Mouse (Mus musculus) Muller cell, postnatal 12 days (primary cell): ENCODE results near the gene Olfr460.
"Not testable (repeated sequence)": the region's sequence is repeated elsewhere in the genome, so short reads cannot be mapped to it uniquely, and the experiment has no call there.

ENCODE experiments used
- DNase-seq: peaks from one replicate; pipeline ENCODE4 v3.0.0-alpha.2; 2015; ENCODE audit errors: inconsistent ontology term

The Olfr460 gene

DNA sequence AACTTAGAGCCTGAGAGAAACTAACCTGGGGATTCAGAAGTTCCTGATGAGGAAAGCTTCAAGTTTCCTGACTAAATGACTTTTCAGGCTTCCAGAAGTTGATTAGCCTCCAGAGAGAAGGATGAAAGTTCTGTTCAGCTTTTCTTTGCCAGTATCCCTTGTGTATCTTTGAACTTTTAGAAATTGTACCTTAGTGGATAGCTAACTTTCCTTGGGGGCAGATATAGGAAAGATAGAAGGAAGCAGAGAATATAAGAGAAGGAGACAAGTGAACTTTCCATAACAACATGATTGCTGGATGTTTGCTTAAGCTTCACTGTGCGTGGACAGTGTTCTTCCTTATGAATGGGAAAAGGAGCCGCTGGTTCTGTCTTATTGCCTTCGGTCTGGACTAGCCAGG, at the start of gene Olfr460:
Gene Olfr460, plus strand, starts transcription at position 301 of the 400 bp plus-strand sequence.
- DNase-seq = no peak

- DNase-seq = no peak
Observed at GRCm38 (mm10) chr6:40544690-40545089, 24.6 kb upstream of the Olfr460 start.

GRCm38 (mm10) chr6:40554950-40555349, 14.3 kb upstream of the Olfr460 start, which contains the start of gene Olfr461:
TSS of gene Olfr461 (minus strand) at chr6:40555050.
- DNase-seq = no peak

GRCm38 (mm10) chr6:40573618-40574017, 4.3 kb downstream of the Olfr460 start:
- DNase-seq = no peak

DNA sequence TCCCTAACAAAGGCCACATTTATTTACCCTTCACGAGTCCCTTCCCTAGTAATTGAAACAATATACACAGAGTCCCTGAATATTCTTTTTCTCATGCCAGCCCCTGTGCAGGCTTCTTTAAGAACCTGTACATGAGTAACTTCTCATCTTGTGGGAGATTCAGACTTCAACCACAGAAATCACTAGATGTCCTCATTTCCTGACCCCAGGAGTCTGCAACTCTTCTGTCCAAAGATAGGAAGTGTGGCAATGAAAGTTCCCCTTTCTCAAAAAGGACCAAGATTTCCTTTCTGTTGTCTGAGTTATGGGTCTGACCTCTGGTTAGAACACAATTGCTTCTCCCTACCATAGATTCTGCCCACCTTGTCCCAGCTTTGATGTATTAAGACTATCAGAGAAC, 7.0 kb downstream of the Olfr460 start:
- no peak for DNase-seq

GRCm38 (mm10) chr6:40584336-40584735, 15.0 kb downstream of the Olfr460 start:
- DNase-seq = no peak

DNA sequence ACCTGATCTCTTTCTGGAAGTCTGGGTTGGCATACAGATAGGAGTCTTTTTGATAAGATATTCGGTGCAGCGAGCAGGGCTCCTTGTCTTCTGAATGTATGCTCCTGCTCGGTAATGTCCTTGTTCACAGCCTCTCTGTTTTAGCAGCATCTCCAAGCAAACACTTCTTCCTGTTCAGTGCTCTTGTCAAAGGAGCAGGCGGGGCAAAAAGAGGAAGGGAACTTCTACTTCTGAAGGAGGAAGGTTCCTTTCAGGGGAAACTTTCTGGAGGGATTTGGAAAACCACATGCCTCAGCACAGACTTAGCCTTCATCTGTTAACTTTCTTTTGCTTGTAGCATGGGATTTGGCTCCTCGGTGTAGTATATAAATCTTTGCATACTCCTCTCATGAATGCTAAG, 16.4 kb downstream of the Olfr460 start, which contains the start of gene Clec5a:
Gene Clec5a, minus strand, starts transcription at position 177 of the 400 bp plus-strand sequence.
- no peak for DNase-seq

DNA sequence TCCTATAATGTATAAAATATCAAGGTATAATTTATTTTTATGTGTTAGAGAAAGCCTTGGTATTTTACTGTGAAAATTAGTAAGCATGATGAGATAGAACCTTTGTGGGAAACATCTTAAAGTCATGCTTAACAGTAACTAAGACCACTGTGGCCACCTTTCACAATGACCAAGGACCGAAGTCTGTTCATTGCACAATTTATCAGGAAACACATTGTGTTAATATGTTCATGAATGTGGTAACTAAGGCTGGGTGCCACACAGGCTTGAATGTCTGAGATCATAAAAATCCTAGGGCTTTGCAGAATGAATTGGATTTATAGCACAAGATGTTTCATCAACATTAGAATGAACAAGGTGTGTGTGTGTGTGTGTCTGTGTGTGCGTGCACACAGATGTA, 19.1 kb downstream of the Olfr460 start:
- no peak for DNase-seq

DNA sequence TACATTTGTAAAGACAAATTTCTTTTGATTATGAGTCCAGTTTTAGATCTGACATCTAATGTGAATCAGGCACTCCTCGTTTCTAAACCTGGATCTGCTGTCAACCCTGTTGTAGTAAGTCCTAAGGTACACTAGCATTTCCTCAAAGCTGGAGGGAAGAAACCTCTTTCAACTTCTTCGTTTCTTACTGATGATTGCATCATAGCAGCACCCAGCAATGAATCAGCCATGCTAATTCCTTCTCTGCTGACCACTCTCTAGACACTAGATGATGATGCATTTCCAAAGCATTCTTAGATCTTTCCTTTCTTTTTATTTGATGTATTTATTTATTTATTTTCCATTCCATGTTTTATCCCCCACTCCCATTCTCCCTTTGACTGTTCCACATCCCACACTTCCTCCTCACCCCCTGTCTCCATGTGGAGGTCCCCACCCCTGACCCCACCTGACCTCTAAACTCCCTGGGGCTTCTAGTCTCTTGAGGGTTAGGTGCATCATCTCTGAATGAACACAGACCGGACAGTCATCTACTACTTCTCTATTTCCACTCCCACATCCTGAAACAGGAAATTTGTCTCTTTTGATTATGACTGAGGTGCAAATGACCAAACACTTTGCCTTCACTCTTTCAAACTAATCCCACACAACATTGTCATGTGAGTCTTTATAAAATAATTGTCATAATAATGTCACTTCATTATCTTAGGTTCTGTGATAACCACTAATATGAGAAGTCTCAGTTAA, 25.7 kb downstream of the Olfr460 start:
- peak; percentile 16 for DNase-seq

DNA sequence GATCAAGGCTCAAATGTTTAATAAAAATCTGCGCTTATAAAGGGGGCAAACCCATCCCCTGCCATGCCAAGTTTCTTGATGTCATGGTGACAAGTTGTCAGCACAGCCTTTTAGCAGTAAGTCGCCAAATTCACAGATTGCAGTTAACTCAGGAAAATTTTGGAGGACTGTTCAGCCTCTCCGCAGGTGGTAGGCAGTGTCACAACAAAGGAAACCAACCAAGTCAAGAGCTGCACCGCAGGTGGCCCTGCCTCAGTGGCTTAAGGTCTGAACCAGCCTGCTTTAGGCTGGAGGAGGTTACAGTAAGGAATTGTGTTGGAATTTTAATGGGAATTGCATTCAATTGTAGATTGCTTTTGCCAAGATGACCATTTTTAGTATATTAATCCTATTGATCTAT, 29.3 kb downstream of the Olfr460 start:
- DNase-seq = not testable (repeated sequence)

GRCm38 (mm10) chr6:40607431-40607830, 38.1 kb downstream of the Olfr460 start:
- DNase-seq = peak; percentile 83

DNA sequence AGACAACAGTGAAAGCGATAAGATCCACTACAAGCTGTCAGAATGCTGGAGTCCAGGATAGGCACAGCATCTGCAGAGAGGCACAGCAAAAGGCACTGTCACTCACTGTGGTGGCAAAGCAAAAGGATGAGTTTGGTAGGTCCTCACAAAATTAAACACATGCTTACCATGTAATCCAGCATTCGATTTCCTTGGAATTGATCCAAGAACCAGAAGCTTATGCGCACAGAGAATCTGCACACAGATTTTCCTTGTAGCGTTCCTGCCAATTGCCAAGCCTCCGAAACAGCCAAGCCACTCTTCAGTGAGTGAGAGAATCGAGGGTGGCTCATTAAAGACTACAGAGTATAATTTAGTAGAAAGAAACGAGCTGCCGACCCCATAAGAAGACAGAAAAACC, 41.0 kb downstream of the Olfr460 start:
- no peak for DNase-seq

- no peak for DNase-seq
Observed at GRCm38 (mm10) chr6:40613260-40613852, 44.1 kb downstream of the Olfr460 start, which contains the start of gene Tas2r138. TSS of gene Tas2r138 (minus strand) at chr6:40613310.

GRCm38 (mm10) chr6:40617965-40618364, 48.7 kb downstream of the Olfr460 start:
- peak; percentile 25 for DNase-seq
